Mouse (Mus musculus) 416B (cell line): Measurements from ENCODE around the gene Btg2.
A peak's percentile ranks its signal among the peaks of the same experiment; 100 is the strongest.

Experiments
- DNase-seq: peaks from one replicate; pipeline ENCODE4 v3.0.0; 2011; ENCODE audit warnings: low read depth

Gene Btg2

DNA sequence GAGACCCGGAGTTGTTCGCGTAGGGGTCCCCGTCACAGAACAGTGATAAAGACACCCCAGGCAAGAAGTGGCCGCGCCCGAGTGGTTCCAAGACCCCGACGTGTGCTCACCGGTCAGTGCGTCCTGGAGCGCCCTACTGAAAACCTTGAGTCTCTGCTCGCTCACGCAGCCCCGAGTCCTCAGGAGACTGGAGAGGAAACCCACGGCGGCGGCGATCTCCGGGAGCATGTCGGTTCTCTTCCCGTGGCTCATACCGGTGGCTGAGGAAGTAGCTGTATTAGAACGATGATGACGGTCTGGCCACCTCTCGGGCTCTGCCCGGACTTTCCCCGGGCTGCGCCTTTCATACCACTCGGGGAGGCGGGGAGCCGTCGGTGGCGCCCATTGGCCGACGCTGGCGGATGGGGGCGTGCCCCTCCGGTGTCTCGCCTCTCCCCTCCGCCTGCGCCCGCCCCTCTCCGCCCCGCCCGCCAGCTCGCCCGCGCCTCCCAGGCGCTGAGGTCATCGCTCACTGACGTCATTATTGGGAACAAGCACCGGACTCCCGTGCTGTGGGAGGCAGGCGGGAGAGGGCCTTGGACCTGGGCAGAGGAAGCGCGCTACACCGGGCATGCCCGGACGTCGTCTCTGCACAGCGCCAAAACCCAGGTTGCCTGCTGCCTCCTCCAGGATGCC lies at the start of gene Btg2:
Gene Btg2 (minus strand): TSS at position 319 of the 675 bp plus-strand sequence.
- peak; percentile 94 for DNase-seq

DNA sequence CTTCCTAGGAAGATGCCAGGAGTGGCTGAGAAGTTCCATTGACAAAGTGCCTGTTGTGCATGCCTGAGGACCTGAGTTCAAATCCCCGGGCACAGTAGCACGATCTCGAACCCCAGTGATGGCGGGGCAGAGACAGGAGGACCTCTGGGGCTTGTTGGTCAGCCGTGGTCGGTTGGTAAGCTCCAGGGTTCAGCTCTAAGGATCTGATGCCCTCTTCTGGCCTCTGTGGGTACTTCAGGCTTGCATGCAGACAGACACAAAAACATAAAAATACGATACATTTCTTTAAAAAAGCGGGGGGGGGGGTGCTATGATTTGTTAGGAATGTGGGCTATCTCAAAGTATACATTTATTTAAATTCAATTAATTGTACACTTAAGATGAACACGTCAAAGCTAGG lies 43.3 kb upstream of the Btg2 start:
- peak; percentile 73 for DNase-seq

DNA sequence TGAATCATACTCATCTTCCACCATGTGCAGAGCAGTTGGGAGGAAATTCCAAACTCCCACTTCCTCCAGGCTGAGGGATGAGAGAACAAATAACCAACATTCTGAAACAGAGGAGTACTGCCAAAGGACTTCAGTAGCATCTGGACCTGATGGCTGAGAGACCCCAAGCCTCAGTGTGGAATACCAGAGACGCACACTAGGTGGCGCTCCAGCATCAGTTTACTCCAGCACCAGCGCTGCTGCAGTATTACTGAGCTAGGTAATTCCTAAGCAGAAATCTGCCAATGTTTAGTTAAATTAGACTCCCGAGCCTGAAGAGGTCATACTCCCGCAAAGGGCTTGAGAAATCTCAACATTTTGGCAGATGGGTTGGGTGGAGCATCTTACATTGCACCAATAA lies 41.3 kb upstream of the Btg2 start:
- DNase-seq: peak; percentile 74

DNA sequence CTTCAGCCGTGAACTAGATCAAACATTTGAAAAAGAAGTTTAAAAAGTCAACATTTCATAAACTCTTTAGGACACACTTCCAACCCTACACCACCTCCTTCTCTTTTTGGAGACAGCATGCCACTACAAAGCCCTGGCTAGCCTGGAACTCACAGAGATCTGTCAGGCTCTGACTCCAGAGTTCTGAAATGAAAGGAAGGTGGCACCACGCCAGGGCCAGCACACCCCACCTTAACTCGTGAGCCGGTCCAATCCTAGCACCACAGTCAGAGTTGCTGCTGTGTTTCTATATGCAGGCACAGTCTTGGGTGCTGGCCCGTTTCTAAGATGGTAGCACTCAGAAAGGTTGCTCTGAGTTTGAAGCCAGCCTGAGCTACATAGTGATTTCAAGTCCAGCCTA lies 38.2 kb upstream of the Btg2 start:
- DNase-seq: no peak

DNA sequence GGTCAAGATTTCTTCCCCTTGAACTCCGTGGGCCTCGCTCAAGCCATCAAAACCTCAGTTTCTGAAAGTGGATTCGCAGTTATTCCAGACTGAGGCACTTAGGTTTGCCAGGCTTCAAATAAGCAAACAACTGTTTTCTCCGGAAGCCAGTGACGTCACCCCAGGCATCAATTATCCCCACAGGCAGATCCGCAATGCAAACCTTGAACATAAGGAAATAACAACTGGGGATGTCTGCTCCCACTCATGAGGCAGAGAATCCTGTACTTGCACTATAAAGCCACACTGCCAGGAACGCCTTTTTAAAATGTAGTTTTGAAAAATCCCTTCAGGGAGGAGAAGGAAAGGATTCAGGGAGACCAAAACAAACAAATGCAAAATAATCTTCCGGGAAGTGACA lies 36.5 kb upstream of the Btg2 start:
- no peak for DNase-seq

DNA sequence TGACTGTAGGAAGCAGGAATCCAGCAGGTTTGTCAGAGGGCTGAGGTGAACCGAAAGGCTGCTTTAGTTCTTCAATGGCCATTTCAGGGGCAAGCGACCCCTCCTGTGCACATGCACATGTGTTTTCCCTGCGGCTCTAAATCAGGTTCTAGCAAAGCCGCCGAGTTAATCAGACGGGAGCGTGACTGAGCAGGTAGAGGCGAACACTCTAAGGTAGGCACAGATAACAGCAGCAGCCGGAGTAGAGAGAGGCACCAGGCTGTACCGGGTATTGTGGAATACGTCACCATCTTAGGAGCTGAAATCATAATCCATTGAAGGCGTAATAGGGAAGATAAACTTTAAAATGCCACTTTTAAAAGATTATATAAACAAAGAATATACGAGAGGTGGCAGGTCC lies 35.8 kb upstream of the Btg2 start:
- DNase-seq: no peak

DNA sequence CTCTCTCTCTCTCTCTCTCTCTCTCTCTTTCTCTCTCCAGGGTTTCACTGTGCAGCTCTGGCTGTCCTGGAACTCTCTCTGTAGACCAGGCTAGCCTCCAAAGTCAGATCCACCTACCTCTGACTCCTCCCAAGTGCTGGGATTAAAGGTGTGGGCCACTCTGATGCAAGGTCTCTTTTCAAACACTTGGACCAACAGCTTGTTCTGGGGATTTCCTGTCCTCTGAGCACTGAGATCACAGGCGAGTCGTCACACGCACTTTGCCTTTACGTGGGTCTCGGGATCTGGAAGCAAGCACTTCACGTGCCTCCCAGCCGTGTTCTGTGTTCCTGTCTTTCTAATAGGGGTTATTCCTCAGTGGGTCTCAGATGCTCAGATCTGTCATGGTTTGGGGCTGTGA lies 35.1 kb upstream of the Btg2 start:
- no peak for DNase-seq

DNA sequence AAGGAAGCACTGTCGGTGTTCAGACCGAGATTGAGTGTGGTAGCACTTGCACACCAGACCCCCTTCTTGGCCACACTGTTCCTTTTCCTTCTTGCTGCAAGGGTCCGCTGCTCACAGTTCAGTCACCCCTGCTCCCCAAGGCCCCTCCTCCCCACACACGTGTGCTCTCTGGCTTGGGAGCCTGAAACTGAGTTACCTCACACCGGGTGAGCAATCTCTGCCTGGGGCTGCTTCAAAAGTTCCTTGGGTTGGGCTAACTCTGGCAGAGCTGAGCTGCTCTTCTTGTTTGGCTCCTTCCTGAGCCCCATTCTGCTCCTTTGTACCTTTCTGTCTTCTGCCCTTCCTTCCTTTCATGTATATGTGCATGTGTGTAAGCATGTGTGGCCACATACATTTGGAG lies 34.6 kb upstream of the Btg2 start:
- DNase-seq: no peak

DNA sequence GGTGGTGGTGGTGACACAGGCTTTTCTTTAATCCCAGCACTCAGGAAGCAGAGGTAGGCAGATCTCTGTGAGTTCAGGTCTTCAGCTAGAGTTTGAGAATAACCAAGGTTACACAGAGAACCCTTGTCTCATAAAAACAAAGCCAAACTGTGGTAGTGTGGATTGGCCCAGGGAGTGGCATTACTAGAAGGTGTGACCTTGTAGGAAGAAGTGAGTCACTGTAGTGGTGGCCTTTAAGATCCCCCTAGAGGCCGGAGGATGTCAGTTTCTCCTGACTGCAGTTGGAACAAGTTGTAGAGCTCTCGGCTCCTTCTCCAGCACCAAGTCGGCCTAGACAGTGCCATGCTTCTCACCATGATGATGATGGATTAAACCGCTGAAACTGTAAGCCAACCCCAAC lies 32.1 kb upstream of the Btg2 start, which contains the start of gene Chit1:
Gene Chit1 (plus strand): TSS at position 264 of the 400 bp plus-strand sequence.
- DNase-seq: peak; percentile 92

DNA sequence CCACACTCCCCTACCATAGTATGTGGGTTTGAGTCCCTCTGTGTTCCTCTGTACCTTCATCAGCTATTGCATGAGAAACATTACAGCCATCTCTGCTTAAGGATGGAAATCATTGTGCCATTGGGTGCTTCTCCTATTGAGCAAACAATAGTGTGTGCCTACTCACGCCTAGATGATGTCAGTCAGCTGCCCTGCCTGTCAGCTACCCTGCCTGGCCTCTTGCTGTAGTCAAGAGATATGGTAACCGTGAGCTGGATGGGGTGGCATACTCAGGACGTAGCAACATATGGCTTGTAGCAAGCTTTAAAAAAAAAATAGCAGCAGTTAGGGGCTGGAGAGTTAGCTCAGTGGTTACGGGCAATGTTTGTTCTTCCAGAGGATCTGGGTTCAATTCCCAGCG lies 31.5 kb upstream of the Btg2 start:
- DNase-seq: peak; percentile 50

DNA sequence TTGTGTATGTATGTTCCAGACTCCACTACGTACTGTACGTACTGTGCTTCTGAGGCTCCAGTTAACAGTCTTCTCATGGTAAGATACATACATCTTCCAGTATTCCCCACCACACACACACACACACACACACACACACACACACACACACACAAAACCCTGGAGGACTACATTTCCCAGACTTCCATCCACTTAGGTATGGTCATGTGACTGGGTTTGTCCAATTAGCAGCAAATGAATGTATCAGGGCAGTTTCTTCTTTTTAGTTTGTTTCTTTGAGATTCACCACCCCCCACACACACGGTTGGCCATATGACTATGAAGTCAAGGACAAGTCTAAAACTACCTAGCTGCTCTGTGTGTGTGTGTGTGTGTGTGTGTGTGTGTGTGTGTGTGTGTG lies 31.1 kb upstream of the Btg2 start:
- peak; percentile 66 for DNase-seq

DNA sequence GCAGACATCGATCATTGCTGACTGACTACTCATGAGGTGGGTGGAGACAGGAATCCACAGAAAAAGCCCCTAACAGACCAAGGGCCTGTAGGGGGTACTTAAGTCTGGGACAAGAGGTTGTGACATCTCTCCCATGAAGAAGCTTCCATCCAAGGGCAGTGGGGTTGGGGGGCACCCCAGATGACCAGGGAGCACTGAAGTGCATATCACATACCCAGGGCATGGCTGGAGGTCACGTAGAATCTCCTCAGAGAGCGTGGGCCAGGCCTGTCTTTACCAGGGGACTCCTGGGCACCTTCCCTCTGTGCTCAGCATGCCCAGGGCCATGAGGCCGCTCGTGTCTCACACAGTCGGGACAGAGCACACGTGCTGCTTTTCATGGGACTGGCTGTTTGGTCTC lies 28.9 kb upstream of the Btg2 start:
- no peak for DNase-seq

DNA sequence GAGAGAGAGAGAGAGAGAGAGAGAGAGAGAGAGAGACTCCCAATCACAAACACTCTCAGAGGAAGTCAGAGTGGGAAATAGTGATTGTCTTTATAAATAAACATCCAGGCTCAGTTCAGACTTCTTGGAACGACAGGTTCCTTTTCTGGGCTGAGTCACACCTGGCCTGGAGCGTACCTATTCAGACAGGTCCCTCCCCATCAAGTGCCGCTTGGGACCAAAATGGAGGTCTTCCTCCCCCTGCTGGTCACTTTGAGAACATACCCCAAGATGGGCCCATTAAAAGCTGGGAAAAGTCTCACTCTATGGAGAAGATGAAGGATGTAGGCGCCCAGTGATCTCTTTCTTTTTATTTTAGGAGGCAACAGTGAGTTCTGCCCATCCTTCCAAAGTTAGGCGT lies 27.8 kb upstream of the Btg2 start:
- DNase-seq: peak; percentile 54

DNA sequence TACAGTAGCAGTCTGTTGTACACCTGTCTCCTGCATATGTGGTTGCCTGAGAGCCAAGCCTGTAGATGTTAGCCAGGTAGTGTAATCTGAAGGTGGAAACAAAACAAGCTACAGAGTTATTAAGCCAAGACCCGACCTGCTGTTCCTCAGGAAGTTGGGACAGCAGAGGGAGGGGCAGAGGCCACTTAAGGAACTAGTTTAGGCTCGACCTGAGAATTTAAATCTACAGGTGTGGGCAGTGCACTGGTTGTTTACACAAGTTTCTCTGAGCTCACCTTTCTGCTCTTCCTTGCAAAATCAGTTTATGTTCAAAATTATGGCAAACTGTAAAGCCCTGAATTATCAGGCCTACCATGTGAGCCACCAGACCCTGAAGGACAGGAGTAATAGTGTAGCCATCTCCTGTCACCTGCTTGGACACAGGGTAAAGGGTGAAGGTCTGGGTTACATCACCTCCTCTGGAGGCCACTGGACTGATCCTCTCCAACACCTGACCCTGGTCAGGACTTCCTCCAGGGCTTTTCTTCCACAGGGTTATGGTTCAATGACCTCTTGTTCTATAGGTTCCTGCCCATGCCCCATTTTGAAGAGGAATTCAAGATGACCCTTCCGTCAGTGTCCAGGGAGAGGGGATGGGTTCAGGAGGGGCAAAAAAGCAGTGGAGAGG lies 27.0 kb upstream of the Btg2 start:
- DNase-seq: no peak

DNA sequence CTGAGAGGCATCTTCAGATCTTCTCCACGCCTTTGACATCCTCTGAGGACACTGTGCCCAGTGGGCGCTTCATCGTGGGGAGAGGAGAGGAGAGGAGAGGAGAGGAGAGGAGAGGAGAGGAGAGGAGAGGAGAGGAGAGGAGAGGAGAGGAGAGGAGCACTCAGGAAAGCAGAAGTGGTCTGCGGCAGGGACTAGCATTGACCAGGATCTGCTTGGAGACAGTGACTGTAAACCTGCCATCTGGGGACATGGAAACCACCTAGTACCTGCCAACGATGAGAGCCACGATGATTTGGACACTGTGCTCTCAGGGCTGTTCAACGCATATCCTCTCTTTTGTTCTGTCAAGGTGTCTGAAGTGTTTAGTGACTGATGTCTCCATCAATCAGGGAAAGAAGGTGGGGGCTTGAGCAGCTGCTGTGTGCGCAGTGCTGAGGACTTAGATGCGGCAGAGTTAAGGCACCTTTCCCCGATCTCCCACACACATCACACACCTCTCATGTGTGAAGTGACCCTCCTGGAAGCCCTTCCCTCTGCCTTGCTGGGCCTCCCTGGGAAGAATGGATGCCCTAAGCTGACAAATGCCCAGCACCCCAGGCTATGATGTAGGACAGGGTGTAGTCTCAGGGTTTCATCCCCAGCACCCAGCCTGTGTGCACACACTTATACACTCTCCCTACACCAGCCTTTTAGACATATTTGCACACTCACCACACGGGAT lies 26.3 kb upstream of the Btg2 start:
- peak; percentile 24 for DNase-seq

DNA sequence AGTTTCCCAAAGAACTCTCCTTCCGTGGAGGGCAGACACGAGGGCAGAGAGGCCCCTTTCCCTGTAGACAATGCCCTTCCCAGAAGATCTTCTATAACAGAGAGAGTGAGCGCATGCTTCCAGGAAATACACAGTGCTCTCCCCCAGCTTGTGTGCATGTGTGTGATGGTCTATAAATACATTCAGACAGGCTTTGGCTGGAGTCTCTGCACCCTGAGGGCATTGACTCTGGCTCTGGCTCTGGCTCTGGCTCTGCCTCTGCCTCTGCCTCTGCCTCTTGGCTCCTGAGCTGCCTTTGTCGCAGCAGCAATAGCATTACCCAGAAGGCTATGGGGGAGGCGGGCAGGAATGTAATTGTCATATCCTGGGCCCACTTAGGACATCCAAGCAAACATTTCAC lies 24.9 kb upstream of the Btg2 start:
- no peak for DNase-seq

DNA sequence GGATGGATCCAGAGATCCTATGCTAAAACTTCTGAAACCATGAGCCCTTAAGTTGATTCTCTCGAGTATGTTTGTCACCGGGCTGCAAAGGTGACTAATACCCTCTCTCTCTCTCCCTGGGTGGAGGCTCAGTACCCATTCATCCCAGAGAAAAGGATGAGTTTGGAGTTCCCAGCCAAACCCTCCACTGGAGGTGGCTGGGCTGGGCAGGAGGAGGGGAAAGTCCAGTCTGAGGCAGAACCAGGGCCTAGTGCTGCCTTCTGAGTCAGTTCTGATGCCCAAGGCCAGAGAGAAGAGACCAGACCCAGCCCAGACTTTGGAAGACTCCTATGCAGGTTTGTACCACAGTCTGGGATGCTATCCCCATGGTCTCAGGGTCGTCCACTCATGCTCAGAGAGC lies 22.7 kb upstream of the Btg2 start:
- no peak for DNase-seq

DNA sequence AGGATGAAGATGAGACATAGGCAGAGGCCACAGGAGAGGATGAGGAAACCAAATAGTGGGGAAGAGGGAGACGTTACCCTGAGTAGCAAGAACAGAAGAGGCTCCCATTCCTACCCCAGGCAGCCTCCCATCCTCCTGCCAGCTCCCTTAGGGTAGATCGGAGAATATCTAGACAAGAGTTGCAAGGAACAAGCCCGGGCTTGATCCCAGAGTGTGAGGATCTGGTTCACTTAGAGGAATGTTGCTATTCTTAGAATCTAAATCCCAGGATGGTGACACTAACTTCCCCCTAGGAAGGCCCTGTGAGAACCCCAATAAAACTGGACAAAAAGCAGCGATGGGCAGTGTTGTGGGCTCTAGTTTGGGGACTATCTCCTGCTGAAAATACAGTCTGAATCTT lies 22.0 kb upstream of the Btg2 start:
- no peak for DNase-seq

DNA sequence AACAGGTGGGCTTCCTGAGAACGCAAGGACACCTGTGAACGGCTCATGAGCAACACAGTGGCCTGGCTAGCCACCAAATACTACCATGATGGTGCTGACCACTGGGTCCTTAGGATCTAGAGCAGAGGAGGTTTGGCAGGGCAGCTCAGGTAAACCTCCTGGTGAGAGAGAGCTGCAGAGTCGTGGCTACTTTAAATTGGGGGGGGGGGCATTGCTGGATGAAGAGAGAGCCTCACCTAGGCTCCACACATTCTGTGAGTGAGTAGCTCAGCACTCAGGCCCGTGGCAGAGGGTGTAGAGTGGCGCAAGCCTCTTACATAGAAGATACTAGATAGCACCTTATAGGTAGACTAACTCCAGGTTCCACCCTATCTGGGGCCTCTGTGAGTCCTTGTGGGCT lies 21.5 kb upstream of the Btg2 start:
- DNase-seq: no peak

DNA sequence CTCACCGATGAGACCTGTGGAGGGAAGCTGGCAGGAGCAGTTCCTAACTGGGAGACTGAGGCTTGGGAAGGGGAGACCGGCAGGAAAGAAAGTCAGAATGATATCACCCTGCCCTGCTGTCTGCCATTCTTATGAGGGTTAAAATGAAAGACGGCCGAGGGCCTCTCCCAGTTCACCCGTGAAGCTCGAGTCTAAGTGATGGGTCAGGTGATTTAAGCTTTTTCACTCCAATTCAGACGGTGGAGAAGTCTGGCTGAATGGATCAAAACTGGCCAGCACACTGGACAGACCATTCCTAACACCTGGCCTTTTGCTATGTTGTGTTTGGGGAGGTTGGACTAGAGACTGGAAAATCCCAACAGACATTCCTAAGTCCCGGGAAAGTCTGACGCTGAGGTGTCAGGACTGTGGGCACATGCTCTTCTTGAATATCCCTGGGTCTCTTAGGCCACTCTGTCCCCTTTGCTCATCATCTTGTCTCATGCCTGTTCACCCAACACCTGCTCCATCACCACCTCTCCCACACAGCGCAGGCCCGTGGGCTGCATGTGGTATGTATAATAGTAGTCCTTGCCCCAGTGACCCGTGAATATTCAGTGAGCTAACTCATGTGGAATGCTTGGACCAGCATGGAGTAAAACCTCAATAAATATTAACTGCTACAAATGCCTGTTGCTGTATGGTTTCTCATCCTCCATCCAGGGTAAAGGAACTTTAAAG lies 20.8 kb upstream of the Btg2 start:
- no peak for DNase-seq

DNA sequence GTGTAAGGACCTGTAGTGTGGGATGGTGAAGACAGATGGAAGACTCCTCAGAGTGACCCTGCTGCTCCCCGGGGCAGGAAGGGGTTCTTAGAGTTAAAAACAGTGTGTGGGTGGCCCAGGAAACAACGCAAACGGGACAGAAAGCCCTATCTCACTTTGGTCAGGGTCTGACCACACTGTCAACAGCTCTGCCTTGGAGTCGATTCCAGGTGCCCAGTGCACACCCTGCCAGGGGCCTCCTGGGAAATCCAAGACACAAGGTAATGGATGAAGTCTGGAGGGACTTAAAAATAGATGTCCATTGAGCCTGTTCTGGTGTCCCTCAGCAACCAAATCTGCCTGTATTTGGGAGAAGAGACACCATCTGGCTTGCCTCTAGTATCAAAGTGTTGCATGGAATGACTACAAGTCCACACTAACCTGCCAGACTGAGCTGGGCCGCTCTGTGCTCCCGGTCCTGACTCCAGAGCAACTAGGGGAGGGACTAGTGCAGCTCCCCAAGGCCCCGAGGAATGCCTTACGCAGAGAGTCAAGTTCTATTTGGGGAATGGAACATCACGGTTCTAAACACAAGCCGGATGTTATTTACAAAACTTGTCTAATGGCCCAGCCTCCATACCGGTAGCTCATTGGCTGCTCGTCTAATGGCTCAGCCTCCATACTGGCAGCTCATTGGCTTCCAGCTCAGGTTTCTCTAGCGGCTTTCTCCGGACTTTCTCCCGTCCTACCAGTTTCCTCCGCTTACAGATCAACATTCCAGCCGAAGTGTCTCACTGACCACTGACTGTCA lies 20.0 kb upstream of the Btg2 start:
- peak; percentile 88 for DNase-seq
